Mouse (Mus musculus) forebrain, embryonic 16.5 days (tissue): Measurements from ENCODE around the gene Mcrip1. TPM values are rescaled to one million over a fixed set of nuclear protein-coding genes. Genes with fewer than 3 reads are reported as not detected.
A peak's percentile ranks its signal among the peaks of the same experiment; 100 is the strongest.

Experiments used
- ATAC-seq: fragments of 200-750 bp; cut with Nextera tagmentation; 2 replicates; pipeline ENCODE4 v1.8.0; 2017; ENCODE audit warnings: mild to moderate bottlenecking, moderate library complexity
- H3K27ac ChIP-seq: fragments of 300-500 bp; sonication (generic); 2 replicates; pipeline ENCODE4 v1.5.1; 2014; ENCODE audit warnings: low read length, control low read depth
- H3K27me3 ChIP-seq: fragments of 300-500 bp; sonication (generic); replicated peaks from 2 replicates; pipeline ENCODE4 v1.6.1; 2014; ENCODE audit warnings: low read length; ENCODE audit not compliant: control insufficient read depth, insufficient read depth
- H3K36me3 ChIP-seq: fragments of 300-500 bp; sonication (generic); 2 replicates; pipeline ENCODE4 v1.6.1; 2014; ENCODE audit not compliant: control insufficient read depth, insufficient read depth
- H3K4me1 ChIP-seq: fragments of 300-500 bp; sonication (generic); replicated peaks from 2 replicates; pipeline ENCODE4 v1.6.1; 2014; ENCODE audit warnings: low read length; ENCODE audit not compliant: control insufficient read depth, insufficient read depth
- H3K4me2 ChIP-seq: fragments of 300-500 bp; sonication (generic); 2 replicates; pipeline ENCODE4 v1.6.1; 2014; ENCODE audit warnings: mild to moderate bottlenecking, low read length, control low read depth
- H3K4me3 ChIP-seq: fragments of 300-500 bp; sonication (generic); replicated peaks from 2 replicates; pipeline ENCODE4 v1.5.1; 2014; ENCODE audit warnings: mild to moderate bottlenecking, low read length, control low read depth
- H3K9ac ChIP-seq: fragments of 300-500 bp; sonication (generic); replicated peaks from 2 replicates; pipeline ENCODE4 v1.6.1; 2014; ENCODE audit warnings: low read depth, low read length, control low read depth
- H3K9me3 ChIP-seq: fragments of 300-500 bp; sonication (generic); 2 replicates; pipeline ENCODE4 v1.6.1; 2016; ENCODE audit warnings: low read length; ENCODE audit not compliant: control insufficient read depth
- WGBS: fragments of 180-500 bp; shearing (Covaris S2); extraction: QIAGEN DNeasy Blood & Tissue Kit; methylation state at CpG from one replicate; pipeline ENCODE4 v1.1.7; 2014; 5-methylcytosine and 5-hydroxymethylcytosine counted together
- polyA plus RNA-seq: library from polyadenylated mRNA; unstranded; fragments of >200 nt; fragmentation: Nextera tagmentation; extraction: Ambion mirVana; gene quantifications from 2 replicates; pipeline ENCODE4 v1.2.1, GENCODE M21; 2015

The Mcrip1 gene
- polyA plus RNA-seq, 1 experiment from 2014 or later: 241 TPM

DNA sequence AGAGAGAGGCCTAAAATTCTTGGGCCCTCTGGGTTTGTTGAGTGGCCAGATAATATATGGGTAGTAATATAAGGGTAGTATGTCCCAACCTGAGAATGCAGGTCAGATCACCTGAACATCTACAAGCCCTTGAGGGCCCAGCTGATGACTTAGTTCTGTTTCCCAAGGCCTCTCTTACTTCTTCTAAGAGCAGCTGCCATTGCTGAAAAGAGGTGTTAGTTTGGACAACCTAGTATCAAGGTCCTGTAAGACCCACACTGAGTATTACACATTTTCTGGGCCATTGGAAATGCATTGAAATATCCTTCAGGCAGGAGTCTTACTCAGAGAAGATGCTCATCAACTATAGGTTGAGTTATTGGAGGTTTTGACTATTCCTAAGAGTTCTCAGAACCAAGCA is 26.4 kb upstream of the Mcrip1 start:
- no peak for ATAC-seq
- no peaks in the 10 kb centered on the region for H3K9me3 ChIP-seq
- H3K4me3 ChIP-seq: no peak overlapping the region
- H3K4me2 ChIP-seq: no peak overlapping the region
- H3K27me3 ChIP-seq: no peaks in the 10 kb centered on the region
- peaks cover 15% of the 10 kb centered on the region; the same call in 1 of the 2 replicates for H3K36me3 ChIP-seq
- H3K4me1 ChIP-seq: peaks cover 31% of the 10 kb centered on the region
- H3K9ac ChIP-seq: no peak overlapping the region
- H3K27ac ChIP-seq: no peak overlapping the region

GRCm38 (mm10) chr11:120575046-120575445 is 25.5 kb upstream of the Mcrip1 start:
- no peak overlapping the region for H3K27ac ChIP-seq
- H3K9me3 ChIP-seq: no peaks in the 10 kb centered on the region
- no peak overlapping the region for H3K9ac ChIP-seq
- ATAC-seq: no peak
- H3K27me3 ChIP-seq: no peaks in the 10 kb centered on the region
- H3K4me2 ChIP-seq: no peak overlapping the region
- no peak overlapping the region for H3K4me3 ChIP-seq
- H3K36me3 ChIP-seq: peaks cover 19% of the 10 kb centered on the region; the same call in 1 of the 2 replicates
- 79% methylated on average over 2 of the region's 2 CpGs for WGBS
- H3K4me1 ChIP-seq: peaks cover 27% of the 10 kb centered on the region

DNA sequence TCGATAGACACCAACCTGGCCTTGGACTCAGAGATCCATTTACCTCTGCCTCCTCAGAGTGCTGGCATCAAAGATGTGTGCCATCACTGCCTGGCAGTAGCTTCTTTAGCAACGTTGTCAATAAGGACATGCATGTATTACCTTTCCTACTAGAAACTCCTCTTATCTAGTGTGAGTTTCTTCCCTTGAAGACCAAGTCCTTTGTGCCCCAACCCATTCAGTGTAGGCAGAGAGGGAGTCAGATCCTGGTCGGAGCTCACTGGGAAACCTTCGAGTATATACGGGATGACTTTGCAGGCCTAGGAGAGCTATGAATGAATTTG is 24.7 kb upstream of the Mcrip1 start:
- peaks cover 19% of the 10 kb centered on the region for H3K4me1 ChIP-seq
- WGBS: 38% methylated on average over 5 of the region's 5 CpGs
- peak overlapping the region; percentile 82 for H3K4me2 ChIP-seq

GRCm38 (mm10) chr11:120573585-120574277 is 24.2 kb upstream of the Mcrip1 start:
- under 1% methylated on average over 23 of the region's 23 CpGs for WGBS
- H3K9me3 ChIP-seq: no peaks in the 10 kb centered on the region
- H3K9ac ChIP-seq: peak overlapping the region; percentile 80
- H3K36me3 ChIP-seq: peaks cover 12% of the 10 kb centered on the region; the same call in 1 of the 2 replicates
- H3K27ac ChIP-seq: peak overlapping the region; percentile 91
- no peak for ATAC-seq
- no peaks in the 10 kb centered on the region for H3K27me3 ChIP-seq
- peaks cover 19% of the 10 kb centered on the region for H3K4me1 ChIP-seq
- peak overlapping the region; percentile 97 for H3K4me3 ChIP-seq
- H3K4me2 ChIP-seq: peak overlapping the region; percentile 82

More for the DNA sequence above, 24.7 kb upstream of the Mcrip1 start:
- no peak for ATAC-seq
- Histone ChIP-seq H3K27ac (no peak overlapping the region), H3K36me3 (peaks cover 16% of the 10 kb centered on the region; the same call in 1 of the 2 replicates), H3K4me3 (no peak overlapping the region; the same call in 1 of the 2 replicates), H3K9ac (peak overlapping the region; percentile 15; the same call in 1 of the 2 replicates), H3K9me3 (no peaks in the 10 kb centered on the region), H3K27me3 (no peaks in the 10 kb centered on the region)

DNA sequence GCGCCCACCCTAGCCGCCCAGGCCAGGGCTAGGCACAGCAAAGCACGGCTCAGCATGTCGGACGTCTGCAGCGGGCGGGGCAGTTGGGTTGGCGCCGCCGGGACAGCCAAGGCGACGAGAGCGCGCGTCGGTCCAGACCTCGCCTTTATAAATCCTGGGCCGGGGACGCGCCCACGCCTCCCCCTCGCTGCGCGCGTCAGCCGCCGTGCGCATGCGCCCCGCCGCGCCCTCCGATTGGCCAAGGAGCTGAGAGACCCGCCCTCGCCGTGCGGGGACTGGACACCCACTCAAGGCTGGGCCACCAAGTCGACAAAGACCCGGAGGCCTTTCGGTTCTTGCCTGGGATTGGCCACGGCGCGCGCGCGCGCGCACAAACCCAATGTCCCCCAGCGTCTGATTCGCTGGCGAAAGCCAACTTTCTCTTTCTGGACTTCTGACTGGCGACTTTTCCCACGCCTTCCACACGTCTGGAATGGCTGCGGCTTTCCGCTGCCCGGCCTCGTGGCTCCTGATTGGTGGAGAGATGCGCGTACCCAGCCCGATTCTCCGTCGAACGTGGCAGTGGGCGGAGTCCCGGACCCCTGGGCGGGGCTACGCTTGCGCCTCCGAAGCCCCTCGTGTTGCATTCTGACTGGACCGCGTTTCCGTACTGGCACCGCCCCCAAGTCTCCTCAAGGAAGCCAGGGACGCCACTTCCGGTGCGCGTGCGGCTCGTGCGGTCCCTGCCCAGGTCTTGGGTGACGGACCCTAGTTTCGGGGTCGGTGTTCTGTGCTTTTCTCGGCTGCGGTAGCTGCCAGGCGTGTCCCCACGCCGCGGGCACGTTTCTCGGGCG is 23.4 kb upstream of the Mcrip1 start, which contains the start of gene P4hb:
Gene P4hb, minus strand, starts transcription at position 502 of the 833 bp plus-strand sequence.
- under 1% methylated on average over 88 of the region's 94 CpGs for WGBS
- peak within 1 kb of the TSS; percentile 90 for H3K9ac ChIP-seq
- H3K4me2 ChIP-seq: peak within 1 kb of the TSS; percentile 82
- peaks cover 19% of the 10 kb centered on the region for H3K4me1 ChIP-seq
- H3K27ac ChIP-seq: peak within 1 kb of the TSS; percentile 91
- H3K9me3 ChIP-seq: no peaks in the 10 kb centered on the region
- peaks cover 14% of the 10 kb centered on the region; the same call in 1 of the 2 replicates for H3K36me3 ChIP-seq
- H3K4me3 ChIP-seq: peak within 1 kb of the TSS; percentile 97
- ATAC-seq: peak; percentile 96
- H3K27me3 ChIP-seq: no peaks in the 10 kb centered on the region

GRCm38 (mm10) chr11:120572417-120572751 is 22.9 kb upstream of the Mcrip1 start:
- peaks cover 13% of the 10 kb centered on the region; the same call in 1 of the 2 replicates for H3K36me3 ChIP-seq
- peak overlapping the region; percentile 84 for H3K27ac ChIP-seq
- no peaks in the 10 kb centered on the region for H3K9me3 ChIP-seq
- no peaks in the 10 kb centered on the region for H3K27me3 ChIP-seq
- H3K9ac ChIP-seq: peak overlapping the region; percentile 90
- peak; percentile 22; the same call in 1 of the 2 replicates for ATAC-seq
- H3K4me2 ChIP-seq: peak overlapping the region; percentile 68
- 0% methylated on average over 21 of the region's 24 CpGs for WGBS
- peak overlapping the region; percentile 97 for H3K4me3 ChIP-seq
- peaks cover 19% of the 10 kb centered on the region for H3K4me1 ChIP-seq

GRCm38 (mm10) chr11:120571754-120572416 is 22.4 kb upstream of the Mcrip1 start:
- peaks cover 19% of the 10 kb centered on the region for H3K4me1 ChIP-seq
- 14% methylated on average over 11 of the region's 11 CpGs for WGBS

GRCm38 (mm10) chr11:120571122-120571521 is 21.6 kb upstream of the Mcrip1 start:
- H3K36me3 ChIP-seq: peaks cover 15% of the 10 kb centered on the region; the same call in 1 of the 2 replicates
- no peak overlapping the region for H3K9ac ChIP-seq

More at GRCm38 (mm10) chr11:120571754-120572416, 22.4 kb upstream of the Mcrip1 start:
- H3K27me3 ChIP-seq: no peaks in the 10 kb centered on the region
- peak overlapping the region; percentile 90 for H3K9ac ChIP-seq
- peak overlapping the region; percentile 84; the same call in 1 of the 2 replicates for H3K27ac ChIP-seq
- H3K4me2 ChIP-seq: peak overlapping the region; percentile 68
- peak overlapping the region; percentile 97 for H3K4me3 ChIP-seq
- H3K9me3 ChIP-seq: no peaks in the 10 kb centered on the region
- peaks cover 15% of the 10 kb centered on the region; the same call in 1 of the 2 replicates for H3K36me3 ChIP-seq
- no peak for ATAC-seq

DNA sequence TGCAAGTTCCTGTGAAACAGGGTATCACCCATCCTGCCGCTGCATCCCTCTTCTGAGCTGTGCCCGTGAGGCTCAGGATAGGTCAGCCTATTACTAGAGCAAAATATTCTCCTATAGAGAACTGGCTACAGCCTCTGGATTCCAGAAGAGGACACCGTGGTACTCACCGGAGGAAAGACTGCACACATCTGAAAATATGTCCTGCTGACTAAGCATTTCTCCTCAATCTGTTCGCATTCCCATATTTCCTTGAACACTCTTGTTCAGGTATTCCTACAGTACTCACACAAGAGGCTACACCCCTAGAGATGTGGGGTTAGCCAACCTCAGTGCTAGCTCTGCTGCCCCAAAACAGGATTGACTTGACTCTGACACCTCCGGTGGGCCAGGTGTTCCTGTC is 18.8 kb upstream of the Mcrip1 start:
- Histone ChIP-seq H3K9me3 (no peaks in the 10 kb centered on the region), H3K27ac (no peak overlapping the region), H3K36me3 (peaks cover 29% of the 10 kb centered on the region), H3K4me3 (no peak overlapping the region), H3K4me1 (peaks cover 11% of the 10 kb centered on the region), H3K9ac (no peak overlapping the region), H3K27me3 (no peaks in the 10 kb centered on the region), H3K4me2 (no peak overlapping the region)
- ATAC-seq: no peak
- WGBS: 98% methylated on average over 6 of the region's 6 CpGs

More at GRCm38 (mm10) chr11:120571122-120571521, 21.6 kb upstream of the Mcrip1 start:
- H3K4me2 ChIP-seq: peak overlapping the region; percentile 68
- no peaks in the 10 kb centered on the region for H3K9me3 ChIP-seq
- WGBS: 88% methylated on average over 3 of the region's 3 CpGs
- no peak overlapping the region for H3K27ac ChIP-seq
- peaks cover 19% of the 10 kb centered on the region for H3K4me1 ChIP-seq
- no peak for ATAC-seq
- H3K4me3 ChIP-seq: no peak overlapping the region
- H3K27me3 ChIP-seq: no peaks in the 10 kb centered on the region
